Mouse (Mus musculus): Measurements from ENCODE around the gene Cfap157. TPM values are rescaled to one million over a fixed set of nuclear protein-coding genes. Genes with fewer than 3 reads are reported as not detected.

Cfap157 gene
- total RNA-seq, 2 experiments from 2014 or later: not detected

DNA sequence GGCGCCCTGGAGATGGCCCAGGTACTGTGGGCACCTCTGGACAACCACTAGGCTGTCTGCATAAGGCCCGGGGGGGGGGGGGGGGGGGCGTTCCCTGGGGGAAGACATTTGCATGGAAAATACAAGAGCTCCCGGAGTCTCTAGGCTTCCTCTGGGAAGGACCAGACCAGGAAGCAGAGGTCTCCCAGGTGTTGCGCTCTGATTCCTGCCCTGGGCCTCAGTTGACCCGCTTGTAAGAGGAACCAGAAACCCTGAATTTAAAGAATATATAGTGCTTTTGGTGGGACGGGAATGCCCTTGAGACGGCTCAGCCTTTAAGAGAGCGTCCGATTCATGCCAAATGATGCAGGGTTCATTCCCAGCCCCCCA is 32.6 kb downstream of the Cfap157 start:
- no peak for ATAC-seq (ENCODE audit: poor library complexity, severe bottlenecking)

GRCm38 (mm10) chr2:32750887-32751664 is 33.2 kb downstream of the Cfap157 start:
- ATAC-seq (ENCODE audit: poor library complexity, severe bottlenecking): no peak

- no peak for ATAC-seq (ENCODE audit: poor library complexity, severe bottlenecking)
Observed at GRCm38 (mm10) chr2:32750199-32750598, 34.0 kb downstream of the Cfap157 start.

GRCm38 (mm10) chr2:32749082-32749481 is 35.1 kb downstream of the Cfap157 start:
- ATAC-seq (ENCODE audit: poor library complexity, severe bottlenecking): no peak

DNA sequence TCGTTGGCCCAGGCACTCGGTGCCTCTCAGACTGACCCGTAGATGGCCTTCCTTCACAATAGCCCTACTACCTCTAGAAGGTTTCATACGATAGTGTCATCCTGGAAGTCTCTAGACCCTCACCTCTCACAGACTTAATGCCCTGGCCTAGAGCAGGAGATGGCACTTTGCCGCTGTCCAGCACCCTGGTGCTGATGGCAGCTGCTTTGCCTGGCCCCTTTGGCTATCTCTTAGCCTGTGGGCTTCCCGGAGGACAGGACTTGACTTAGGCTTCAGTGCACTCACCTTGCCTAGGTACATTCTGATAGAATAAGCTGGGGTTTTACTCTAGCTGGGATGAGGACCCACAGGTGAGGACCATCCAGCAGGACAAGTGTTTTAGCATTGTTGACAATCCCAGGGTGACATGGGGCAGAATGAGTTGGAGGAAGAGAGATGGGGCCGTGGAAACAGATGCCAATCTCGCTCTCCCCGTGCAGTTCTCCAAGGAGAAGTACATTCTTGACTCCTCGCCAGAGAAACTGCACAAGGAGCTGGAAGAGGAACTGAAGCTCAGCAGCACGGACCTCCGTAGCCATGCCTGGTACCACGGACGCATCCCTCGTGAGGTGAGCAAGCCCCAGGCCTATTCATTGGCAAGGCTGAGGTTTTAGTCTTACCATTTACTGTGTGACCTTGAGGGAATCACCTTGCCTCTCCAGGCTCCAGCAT is 39.8 kb downstream of the Cfap157 start:
- 0 out of 2 replicates have a peak, but pooled peaks have one; percentile 43 for ATAC-seq (ENCODE audit: poor library complexity, severe bottlenecking)

DNA sequence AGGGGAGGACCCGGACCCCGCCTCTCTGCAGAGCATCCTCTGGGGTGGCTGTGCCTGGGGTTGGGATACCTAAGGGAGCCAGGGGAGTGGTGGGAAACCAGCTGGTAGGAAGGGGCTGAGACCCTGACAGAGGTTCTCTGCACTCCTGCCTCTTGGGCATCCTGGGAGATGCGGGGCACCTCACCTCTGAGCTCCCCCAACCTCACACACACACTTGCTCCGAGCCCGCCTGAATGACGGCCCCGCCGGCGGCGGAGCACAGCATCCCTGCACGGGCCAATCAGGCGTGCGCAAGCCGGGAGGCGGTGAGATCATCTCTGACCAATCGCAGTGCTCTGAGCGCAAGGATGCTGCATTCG is 42.1 kb downstream of the Cfap157 start:
- ATAC-seq (ENCODE audit: poor library complexity, severe bottlenecking): no peak

- ATAC-seq (ENCODE audit: poor library complexity, severe bottlenecking): no peak
Observed at GRCm38 (mm10) chr2:32741273-32742172, 42.7 kb downstream of the Cfap157 start.

GRCm38 (mm10) chr2:32740916-32741272 is 43.3 kb downstream of the Cfap157 start, which contains the start of gene 6330409D20Rik:
6330409D20Rik (minus strand) TSS chr2:32741016.
- no peak for ATAC-seq (ENCODE audit: poor library complexity, severe bottlenecking)

DNA sequence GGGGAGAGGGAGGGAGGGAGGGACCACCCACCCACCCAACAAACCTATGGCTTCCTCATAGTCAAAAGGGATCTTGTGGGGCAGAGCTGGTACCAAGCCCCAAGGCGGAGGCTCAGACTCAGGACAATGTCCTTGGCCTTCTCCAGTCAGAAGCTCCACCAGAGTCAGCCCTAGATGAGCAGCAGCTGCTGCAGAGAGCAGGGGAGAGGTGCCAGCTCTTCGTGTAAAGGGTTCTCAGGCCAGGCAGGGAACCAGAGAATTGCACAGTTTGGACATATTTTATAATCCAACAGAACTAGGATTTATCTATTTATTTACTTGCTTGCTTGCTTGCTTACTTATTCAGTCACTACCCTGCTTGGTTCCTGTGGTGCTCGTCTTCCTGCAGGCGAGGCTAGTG is 44.9 kb downstream of the Cfap157 start:
- ATAC-seq (ENCODE audit: poor library complexity, severe bottlenecking): no peak

DNA sequence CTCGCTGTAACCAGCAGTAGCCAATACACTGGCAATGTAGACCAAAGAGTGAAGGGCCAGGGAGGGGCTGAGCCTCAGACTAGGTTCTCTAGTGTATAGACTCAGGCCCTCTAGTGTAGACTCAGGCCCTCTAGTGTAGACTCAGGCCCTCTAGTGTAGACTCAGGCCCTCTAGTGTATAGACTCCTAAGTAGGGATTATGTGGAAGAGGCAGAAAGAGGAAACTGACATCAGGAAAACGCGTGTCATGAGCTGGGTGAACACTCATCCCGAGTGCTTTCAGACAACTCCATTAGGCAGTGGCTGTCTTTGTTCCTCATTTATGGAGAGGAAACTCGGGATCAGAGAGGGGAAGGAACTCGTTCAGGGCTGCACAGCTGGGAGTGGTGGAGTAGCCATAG is 47.2 kb downstream of the Cfap157 start:
- no peak for ATAC-seq (ENCODE audit: poor library complexity, severe bottlenecking)

DNA sequence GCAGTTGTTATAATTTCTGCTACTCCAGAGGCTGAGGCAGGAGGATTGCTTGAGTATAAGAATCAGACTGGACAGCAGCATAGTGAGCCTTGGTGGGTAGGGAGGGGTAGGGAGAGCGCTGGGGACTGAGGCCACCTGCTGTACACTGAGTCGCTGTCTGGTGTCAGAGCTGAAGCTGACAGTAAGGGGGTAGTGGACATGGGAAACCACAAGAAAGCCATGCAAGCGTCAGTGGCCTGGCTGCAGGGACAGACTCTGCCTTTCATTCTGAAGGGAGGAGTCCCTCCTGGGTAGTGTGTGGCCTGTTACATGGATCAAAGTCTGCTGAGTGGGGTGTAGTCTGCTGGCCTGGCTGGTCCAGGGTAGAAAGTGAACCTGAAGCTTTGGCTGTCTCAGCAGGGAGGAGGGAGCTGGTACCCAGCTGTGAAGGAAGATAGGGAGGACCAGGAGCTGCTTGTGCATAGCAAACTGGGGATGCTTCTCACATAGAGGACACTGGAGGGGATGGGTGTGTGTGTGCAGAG is 47.9 kb downstream of the Cfap157 start:
- no peak for ATAC-seq (ENCODE audit: poor library complexity, severe bottlenecking)

- ATAC-seq (ENCODE audit: poor library complexity, severe bottlenecking): no peak
Observed at GRCm38 (mm10) chr2:32734933-32735332, 49.3 kb downstream of the Cfap157 start.

- ATAC-seq (ENCODE audit: poor library complexity, severe bottlenecking): no peak
Observed at GRCm38 (mm10) chr2:32734480-32734879, 49.7 kb downstream of the Cfap157 start.

GRCm38 (mm10) chr2:32732695-32733094 is 51.5 kb downstream of the Cfap157 start:
- no peak for ATAC-seq (ENCODE audit: poor library complexity, severe bottlenecking)

DNA sequence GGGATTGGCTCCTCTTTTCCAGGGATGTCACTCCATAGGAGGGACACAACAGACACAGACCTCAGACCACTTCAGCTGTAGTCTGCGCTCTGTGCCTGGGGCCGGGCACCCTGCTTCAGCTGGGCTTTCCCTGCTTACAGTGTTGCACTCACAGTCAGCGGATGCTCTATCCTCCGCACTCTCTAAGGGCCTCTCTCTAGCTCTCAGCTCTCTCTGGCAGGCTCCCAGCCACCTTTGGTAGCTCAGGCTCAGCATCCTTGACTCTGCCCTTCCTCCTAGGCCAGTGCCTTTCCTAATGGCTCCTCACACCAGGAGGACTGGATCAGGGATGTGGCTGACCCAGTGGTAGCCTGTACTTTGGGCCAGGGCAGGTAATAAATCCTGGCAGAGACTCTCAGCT is 52.3 kb downstream of the Cfap157 start:
- no peak for ATAC-seq (ENCODE audit: poor library complexity, severe bottlenecking)

DNA sequence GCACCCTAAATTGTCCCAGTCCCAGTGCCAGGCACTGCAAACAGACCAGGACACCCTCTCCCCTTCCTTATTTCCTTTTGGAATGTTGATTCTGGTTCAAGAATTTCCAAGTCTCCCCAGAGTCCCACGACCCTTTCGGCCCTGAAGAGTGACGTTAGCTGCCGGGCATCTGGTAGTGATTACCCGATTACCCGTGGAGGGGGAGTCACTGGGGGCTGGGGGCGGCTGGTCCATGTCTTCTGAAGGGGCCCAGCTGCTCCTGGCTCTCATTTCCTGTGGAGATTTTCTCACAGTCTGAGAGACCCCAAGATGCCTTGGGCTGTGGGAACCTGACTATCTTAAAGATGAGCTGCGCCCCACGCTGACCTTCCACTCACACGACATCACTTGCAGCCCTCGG is 53.4 kb downstream of the Cfap157 start:
- ATAC-seq (ENCODE audit: poor library complexity, severe bottlenecking): no peak

GRCm38 (mm10) chr2:32729547-32729946 is 54.7 kb downstream of the Cfap157 start:
- ATAC-seq (ENCODE audit: poor library complexity, severe bottlenecking): no peak

DNA sequence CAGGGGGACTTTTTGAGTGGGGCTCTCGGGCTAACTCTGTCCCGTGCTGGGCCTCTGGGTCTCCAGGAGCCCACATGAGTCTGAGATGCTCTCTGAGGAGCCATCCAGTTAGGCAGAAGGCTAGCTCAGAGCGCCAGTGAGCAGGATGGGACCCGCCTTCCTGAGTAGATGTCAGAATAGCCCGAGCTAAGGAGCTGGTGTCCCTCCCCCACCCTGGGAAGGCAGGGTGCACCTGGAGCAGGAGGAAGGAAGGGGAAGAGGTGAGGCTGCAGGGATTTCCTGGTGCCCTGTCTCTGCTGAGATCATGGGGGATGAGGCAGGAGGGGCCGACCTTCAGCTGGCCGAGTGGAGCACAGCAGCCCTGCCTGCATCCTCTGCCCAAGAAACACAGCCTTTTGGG is 55.8 kb downstream of the Cfap157 start:
- no peak for ATAC-seq (ENCODE audit: poor library complexity, severe bottlenecking)

- ATAC-seq (ENCODE audit: poor library complexity, severe bottlenecking): peak; percentile 99
Observed at GRCm38 (mm10) chr2:32727435-32727834, 56.8 kb downstream of the Cfap157 start.

Data from megakaryocyte, adult 5-6 weeks (primary cell).